ENCODE assay signal across 10 mouse cellular contexts in genomic region chr4:62823555-62824250, GRCm38 (mm10).
A peak's percentile ranks its signal among the peaks of the same experiment; 100 is the strongest.
DNase-seq lines count a peak whose midpoint lies in the region; ATAC-seq lines count a peak whose summit lies in the region.
"Had no signal": no experiment of that assay in that cellular context is flagged by ENCODE, and none has a peak within 500 bp of the region (broad histone marks: within the 10 kb centered on the region; RNA-seq: fewer than 3 reads in every experiment).

No protein-coding gene starts in this region.

- intact Hi-C loops in gastrocnemius, postnatal 36 days (cut with DNase I): no loop called here

- WGBS in forebrain, embryonic 16.5 days: 33% methylated on average over 9 of the region's 9 CpGs
- 50% methylated on average over 9 of the region's 9 CpGs for WGBS in forebrain, embryonic 12.5 days
- 34% methylated on average over 9 of the region's 9 CpGs for WGBS in hindbrain, embryonic 16.5 days
- 48% methylated on average over 9 of the region's 9 CpGs for WGBS in intestine, embryonic 16.5 days

- DNase-seq in right cerebral cortex, postnatal 10 days (ENCODE audit: low spot score in 2 of 2): peak; percentile 39 to 58
- no peak for DNase-seq in right cerebral cortex, postnatal 25 days
- DNase-seq in gastrocnemius, postnatal 36 days: no peak
- no peak for DNase-seq in heart, adult 9 months (ENCODE audit: low spot score in 2 of 2)
- DNase-seq: kidney, postnatal 36 days; thymus, postnatal 4 days had no signal

- H3K27ac ChIP-seq in forebrain, embryonic 16.5 days (ENCODE audit: low read length): no peak overlapping the region
- H3K27ac ChIP-seq in forebrain, embryonic 12.5 days: no peak overlapping the region
- no peak overlapping the region for H3K27ac ChIP-seq in hindbrain, embryonic 16.5 days (ENCODE audit: low read depth, low read length)
- no peak overlapping the region for H3K27ac ChIP-seq in intestine, embryonic 16.5 days (ENCODE audit: low read length)

- H3K27me3 ChIP-seq in forebrain, embryonic 16.5 days (replicated peaks; ENCODE audit: control insufficient read depth, insufficient read depth, low read length): no peaks in the 10 kb centered on the region
- no peaks in the 10 kb centered on the region for H3K27me3 ChIP-seq in forebrain, embryonic 12.5 days
- H3K27me3 ChIP-seq in hindbrain, embryonic 16.5 days (replicated peaks; ENCODE audit: control insufficient read depth, insufficient read depth, low read length): no peaks in the 10 kb centered on the region
- H3K27me3 ChIP-seq in intestine, embryonic 16.5 days (replicated peaks; ENCODE audit: control insufficient read depth, insufficient read depth, low read length): no peaks in the 10 kb centered on the region

- H3K4me1 ChIP-seq in forebrain, embryonic 16.5 days (replicated peaks; ENCODE audit: control insufficient read depth, insufficient read depth, low read length): peaks cover 2% of the 10 kb centered on the region; the same call in 1 of the 2 replicates
- H3K4me1 ChIP-seq in forebrain, embryonic 12.5 days: no peaks in the 10 kb centered on the region; the same call in 1 of the 2 replicates
- H3K4me1 ChIP-seq in hindbrain, embryonic 16.5 days (ENCODE audit: control insufficient read depth, insufficient read depth, low read depth, low read length): peaks cover 10% of the 10 kb centered on the region
- no peaks in the 10 kb centered on the region for H3K4me1 ChIP-seq in intestine, embryonic 16.5 days (ENCODE audit: control insufficient read depth, insufficient read depth, low read length)

- ATAC-seq in forebrain, embryonic 16.5 days: peak; percentile 64
- no peak for ATAC-seq in forebrain, embryonic 12.5 days (ENCODE audit: low FRiP score)
- peak; percentile 22; the same call in 1 of the 2 replicates for ATAC-seq in hindbrain, embryonic 16.5 days
- ATAC-seq in intestine, embryonic 16.5 days: no peak

- H3K4me2 ChIP-seq in forebrain, embryonic 16.5 days (ENCODE audit: low read length): no peak overlapping the region
- H3K4me2 ChIP-seq in forebrain, embryonic 12.5 days: no peak overlapping the region
- H3K4me2 ChIP-seq in hindbrain, embryonic 16.5 days (ENCODE audit: low read length): no peak overlapping the region
- no peak overlapping the region for H3K4me2 ChIP-seq in intestine, embryonic 16.5 days (ENCODE audit: low read depth, low read length)

- no peak overlapping the region for H3K9ac ChIP-seq in forebrain, embryonic 16.5 days (replicated peaks; ENCODE audit: low read depth, low read length)
- H3K9ac ChIP-seq in forebrain, embryonic 12.5 days: no peak overlapping the region
- no peak overlapping the region for H3K9ac ChIP-seq in hindbrain, embryonic 16.5 days (ENCODE audit: low read depth, low read length)
- H3K9ac ChIP-seq in intestine, embryonic 16.5 days (ENCODE audit: low read depth, low read length): no peak overlapping the region

- H3K4me3 ChIP-seq in forebrain, embryonic 16.5 days (replicated peaks; ENCODE audit: low read length): no peak overlapping the region
- H3K4me3 ChIP-seq in forebrain, embryonic 12.5 days (replicated peaks): no peak overlapping the region
- H3K4me3 ChIP-seq in hindbrain, embryonic 16.5 days (ENCODE audit: low read length): no peak overlapping the region
- no peak overlapping the region for H3K4me3 ChIP-seq in intestine, embryonic 16.5 days (ENCODE audit: low read length)

- H3K36me3 ChIP-seq in forebrain, embryonic 16.5 days (ENCODE audit: control insufficient read depth, insufficient read depth): no peaks in the 10 kb centered on the region
- no peaks in the 10 kb centered on the region for H3K36me3 ChIP-seq in forebrain, embryonic 12.5 days (replicated peaks)
- H3K36me3 ChIP-seq in hindbrain, embryonic 16.5 days (ENCODE audit: control insufficient read depth, insufficient read depth, low read length): no peaks in the 10 kb centered on the region
- no peaks in the 10 kb centered on the region for H3K36me3 ChIP-seq in intestine, embryonic 16.5 days (ENCODE audit: control insufficient read depth, insufficient read depth, low read length)

- H3K9me3 ChIP-seq in forebrain, embryonic 16.5 days (ENCODE audit: control insufficient read depth, low read length): no peaks in the 10 kb centered on the region
- no peaks in the 10 kb centered on the region for H3K9me3 ChIP-seq in forebrain, embryonic 12.5 days
- no peaks in the 10 kb centered on the region for H3K9me3 ChIP-seq in hindbrain, embryonic 16.5 days (ENCODE audit: control insufficient read depth, low read length)
- no peaks in the 10 kb centered on the region for H3K9me3 ChIP-seq in intestine, embryonic 16.5 days (ENCODE audit: control insufficient read depth, low read length)

Comparison
In these comparisons a context has a peak if more than half of its experiments do, and no peak if none do; other contexts are left out.
1. ATAC-seq: peak in forebrain, embryonic 16.5 days (single experiment) and hindbrain, embryonic 16.5 days (single experiment); none in forebrain, embryonic 12.5 days (single experiment) and intestine, embryonic 16.5 days (single experiment).
2. DNase-seq: peak in right cerebral cortex, postnatal 10 days (2 of 2); none in right cerebral cortex, postnatal 25 days (single experiment), gastrocnemius, postnatal 36 days (0 of 2) and heart, adult 9 months (0 of 2).